Mouse (Mus musculus): ENCODE results near the gene Gbf1. TPM values are rescaled to one million over a fixed set of nuclear protein-coding genes. Genes with fewer than 3 reads are reported as not detected.
"Not testable (repeated sequence)": the region's sequence is repeated elsewhere in the genome, so short reads cannot be mapped to it uniquely, and the experiment has no call there.

Gbf1 gene
- total RNA-seq (2021), result 10 to 100 TPM; 84.6 to 86.4 TPM
- long read RNA-seq, experiment 1, full-length matches to known transcripts, result 6 of 42 reads
- long read RNA-seq, experiment 1, partial matches to known transcripts, result 25 of 42 reads
- long read RNA-seq, experiment 1, other reads (novel, unspliced or antisense), result 11 of 42 reads
- long read RNA-seq, experiment 2, full-length matches to known transcripts, result 3 of 21 reads
- long read RNA-seq, experiment 2, partial matches to known transcripts, result 12 of 21 reads
- long read RNA-seq, experiment 2, other reads (novel, unspliced or antisense), result 6 of 21 reads

DNA sequence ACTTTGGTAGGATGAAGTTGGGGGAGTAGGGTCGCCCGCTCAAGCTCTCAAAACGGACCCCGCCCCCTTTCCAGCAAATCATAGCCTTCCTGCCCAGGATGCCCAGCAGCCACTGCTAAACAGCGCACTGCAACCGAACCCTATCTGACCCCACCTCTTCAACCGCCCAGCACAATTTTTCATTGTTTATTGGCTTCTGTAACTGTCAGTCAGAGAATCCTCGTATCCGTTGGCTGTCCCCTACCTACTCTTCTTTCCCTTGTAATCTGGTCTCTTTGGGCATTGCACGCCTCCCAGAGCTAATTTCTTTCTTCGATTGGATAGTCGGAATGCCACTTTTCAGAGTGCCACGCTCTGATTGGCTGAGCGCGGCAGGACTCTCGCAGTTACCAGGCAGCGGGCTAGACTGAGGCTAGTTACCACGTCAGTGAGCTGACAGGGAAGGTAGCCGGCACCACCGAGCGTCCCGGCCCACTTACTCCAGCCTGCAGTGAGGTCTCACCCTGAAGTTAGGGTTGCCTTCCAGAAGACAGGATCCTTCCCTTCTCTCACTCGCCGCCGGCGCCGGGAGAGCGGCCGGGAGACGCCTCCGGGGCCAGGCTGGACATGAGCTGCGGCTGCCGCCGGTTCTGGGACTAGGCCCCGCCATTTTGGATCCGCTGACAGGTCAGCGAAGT is at the start of gene Gbf1:
Gene Gbf1, plus strand, starts transcription at position 383 of the 677 bp plus-strand sequence.
- peak; percentile 87 to 95 for DNase-seq (ENCODE audit: low spot score in 2 of 2)

DNA sequence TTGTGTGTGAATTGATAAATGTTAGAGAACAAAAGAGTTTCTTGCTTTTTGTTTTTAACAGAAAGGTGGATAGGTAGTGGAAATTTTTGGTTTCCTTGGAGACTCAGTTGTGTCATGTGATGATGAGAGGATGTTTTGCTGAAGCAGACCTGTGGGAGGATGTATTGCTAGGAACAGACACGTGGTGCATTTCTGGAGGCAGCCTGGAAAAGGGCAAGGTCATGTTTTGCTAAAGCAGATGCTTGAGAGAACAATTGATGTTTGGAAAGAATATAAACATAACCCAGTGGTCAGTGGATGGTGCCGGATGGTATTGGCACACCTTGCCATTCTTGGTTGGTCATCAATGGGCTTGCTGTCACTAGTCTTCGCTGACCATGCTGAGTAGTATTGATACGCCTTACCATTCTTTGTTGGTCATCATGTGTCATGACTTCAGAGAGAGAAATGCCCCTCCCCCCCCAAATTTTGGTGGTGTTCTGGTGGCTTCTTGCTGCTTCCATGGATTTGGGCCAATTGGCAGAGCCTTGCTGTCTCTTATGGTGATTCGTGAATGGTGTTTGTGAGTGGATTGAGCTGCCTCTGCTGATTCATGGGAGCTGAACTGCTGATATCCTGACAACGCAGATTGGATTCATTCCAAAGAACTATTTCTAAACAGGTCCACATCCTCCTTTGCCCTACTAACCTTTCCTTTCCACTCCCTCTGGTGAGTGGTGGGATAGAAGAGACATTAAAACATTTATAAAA is 48.7 kb upstream of the Gbf1 start:
- no peak for DNase-seq (ENCODE audit: low spot score in 2 of 2)

DNA sequence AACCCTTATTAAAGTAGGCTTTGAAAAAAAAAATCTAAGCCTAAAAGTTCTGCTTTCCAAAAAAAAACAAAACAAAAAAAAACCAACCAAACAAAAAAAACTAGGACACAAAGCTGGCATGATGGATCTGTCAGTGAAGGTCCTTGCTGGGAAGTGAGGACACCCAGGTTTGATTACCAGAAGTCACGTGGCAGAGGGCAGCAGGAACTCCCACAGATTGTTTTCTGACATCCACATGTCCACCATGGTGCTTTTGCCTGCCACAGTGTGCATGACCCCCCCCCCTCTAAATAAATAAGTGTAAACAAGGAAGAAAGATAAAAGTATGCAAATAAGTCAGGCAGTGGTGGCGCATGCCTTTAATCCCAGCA is 48.1 kb upstream of the Gbf1 start:
- DNase-seq (ENCODE audit: low spot score in 2 of 2), result no peak

DNA sequence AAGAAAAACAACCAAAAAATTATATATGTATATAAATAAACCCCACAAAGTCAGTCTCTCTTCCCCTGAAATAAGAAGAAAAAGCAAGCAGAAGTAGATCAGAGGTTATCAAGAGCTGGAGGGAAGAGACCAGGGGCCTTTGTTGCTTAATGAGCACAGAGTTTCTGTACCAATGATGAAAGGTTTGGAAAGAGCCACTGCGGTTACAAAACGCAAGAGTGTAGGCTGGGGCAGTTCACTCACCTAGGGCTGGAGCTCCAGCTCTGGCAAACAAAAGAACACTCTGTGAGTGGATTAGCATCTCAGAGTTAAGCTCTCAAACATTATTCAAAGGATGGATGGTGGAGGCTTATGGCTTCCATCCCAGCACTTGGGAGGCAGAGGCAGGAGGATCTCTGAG is 42.1 kb upstream of the Gbf1 start:
- DNase-seq (ENCODE audit: low spot score in 2 of 2), result no peak

DNA sequence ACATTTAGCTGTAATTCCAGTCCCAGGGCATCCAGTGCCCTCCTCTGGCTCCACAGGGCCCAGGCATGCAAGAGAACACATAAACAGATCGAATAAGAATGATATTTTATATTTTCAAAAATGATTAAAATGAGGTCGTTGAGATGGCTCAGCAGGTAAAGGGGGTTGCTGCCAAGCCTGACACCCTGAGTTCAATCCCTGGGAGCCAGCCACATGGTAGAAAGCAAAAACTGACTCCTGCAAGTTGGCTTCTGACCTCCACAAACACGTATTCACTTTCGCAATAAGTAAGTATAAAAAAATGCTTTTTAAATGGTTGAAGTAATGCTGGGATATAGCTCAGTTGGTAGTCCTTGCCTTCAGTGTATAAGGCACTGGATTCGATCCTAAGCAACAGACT is 41.5 kb upstream of the Gbf1 start:
- no peak for DNase-seq (ENCODE audit: low spot score in 2 of 2)

DNA sequence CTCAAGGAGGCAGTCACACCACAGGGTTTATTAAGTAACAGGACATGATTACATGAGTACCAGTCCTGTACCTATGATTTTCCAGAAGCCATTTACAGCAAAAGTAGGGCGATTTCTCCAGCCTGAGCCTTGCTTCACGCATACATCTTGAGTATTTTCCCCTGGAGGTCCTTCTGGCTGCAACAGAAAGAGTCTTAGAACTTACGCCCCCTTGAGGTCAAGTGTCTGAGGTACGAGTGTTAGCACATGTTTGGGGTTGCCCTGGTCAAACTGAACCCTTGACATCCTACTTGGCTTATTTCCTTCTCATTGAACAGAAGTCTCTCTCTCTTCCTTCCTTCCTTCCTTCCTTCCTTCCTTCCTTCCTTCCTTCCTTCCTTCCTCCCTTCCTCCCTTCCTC is 37.7 kb upstream of the Gbf1 start:
- DNase-seq (ENCODE audit: low spot score in 2 of 2), result no peak

DNA sequence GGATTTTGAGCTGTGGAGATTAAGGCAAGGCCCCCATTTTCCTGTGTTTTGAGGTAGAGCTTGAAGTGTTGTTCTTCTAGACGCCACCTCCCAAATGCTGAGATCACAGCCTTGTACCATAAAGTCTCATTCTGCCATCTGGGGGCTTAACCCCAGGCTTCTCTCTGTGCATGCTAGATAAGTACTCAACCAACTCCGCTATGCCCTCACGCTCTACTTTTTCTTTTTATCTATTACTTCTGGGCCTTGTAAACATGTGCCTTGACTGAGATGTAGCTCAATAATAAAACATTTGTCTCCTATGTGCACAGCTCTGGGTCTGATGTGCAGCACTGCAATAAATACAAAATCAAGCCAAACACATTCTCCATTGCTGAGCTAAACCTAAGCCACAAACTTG is 32.9 kb upstream of the Gbf1 start:
- no peak for DNase-seq (ENCODE audit: low spot score in 2 of 2)

DNA sequence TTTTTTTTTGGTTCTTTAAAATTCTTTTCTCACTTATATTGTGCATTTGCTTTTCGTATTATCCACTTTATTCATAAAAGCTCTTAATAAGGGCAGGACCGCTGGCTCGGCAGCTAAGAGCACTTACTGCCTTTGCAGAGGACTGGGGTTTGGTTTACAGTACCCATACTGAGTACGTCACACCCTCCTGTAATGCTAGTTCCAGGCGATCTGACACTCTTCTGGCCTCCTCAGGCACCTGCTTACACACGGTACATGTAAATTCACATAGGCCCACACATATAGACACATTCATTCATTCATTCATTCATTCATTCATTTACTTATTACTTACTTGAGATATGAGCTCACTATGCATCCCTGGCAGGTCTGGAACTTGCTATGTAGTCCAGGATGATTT is 31.4 kb upstream of the Gbf1 start:
- DNase-seq (ENCODE audit: low spot score in 2 of 2), result no peak

DNA sequence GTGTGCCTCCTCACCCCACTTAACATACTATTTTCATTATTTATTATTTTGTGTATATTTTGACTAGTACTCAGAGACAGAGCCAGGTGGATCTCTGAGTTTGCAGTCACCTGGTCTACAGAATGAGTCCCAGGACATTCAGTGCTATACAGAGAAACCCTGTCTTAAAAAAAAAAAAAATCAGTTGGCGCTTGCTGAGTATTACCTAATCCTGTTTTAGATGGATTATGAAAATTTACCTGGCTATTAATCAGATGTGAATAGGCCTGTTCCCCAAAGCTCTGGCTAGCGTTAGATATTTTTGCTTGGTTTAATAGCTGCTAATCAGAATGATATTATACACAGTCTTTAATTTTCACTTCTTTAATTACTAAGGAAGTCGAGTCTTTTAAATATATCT is 28.4 kb upstream of the Gbf1 start:
- DNase-seq (ENCODE audit: low spot score in 2 of 2), result no peak

DNA sequence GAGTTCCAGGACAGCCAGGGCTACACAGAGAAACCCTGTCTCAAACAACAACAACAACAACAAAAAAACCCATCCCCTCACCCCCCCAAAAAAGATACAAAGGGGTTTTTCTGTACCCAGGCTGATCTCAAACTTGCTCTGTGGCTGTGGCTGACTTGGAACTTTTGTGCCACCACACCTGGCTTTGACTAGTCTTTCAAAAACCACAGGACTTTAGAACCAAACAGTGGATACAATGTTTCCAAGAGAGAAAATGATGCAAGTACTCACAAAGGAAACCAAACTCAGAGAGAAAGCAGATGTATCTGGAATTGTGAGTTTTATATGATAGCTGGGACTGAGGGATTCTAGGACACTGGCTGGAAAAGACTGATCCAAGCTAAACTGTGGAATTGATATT is 27.7 kb upstream of the Gbf1 start:
- no peak for DNase-seq (ENCODE audit: low spot score in 2 of 2)

DNA sequence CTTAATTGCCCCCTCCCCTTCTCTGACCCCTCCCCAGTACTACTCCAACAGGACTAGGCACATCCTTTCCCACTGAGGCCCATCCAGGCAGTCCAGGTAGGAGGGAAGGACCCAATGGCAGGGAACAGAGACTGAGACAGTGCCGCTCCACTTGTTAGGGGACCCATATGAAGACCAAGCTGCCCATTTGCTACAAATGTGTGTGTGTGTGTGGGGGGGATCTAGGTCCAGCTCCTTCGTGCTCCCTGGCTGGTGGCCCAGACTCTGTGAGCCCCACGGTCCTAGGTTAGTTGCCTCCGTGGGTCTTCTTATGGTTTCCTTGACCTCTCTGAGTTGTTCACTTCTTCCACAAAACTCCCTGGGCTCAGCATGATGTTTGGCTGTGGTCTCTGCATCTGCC is 26.0 kb upstream of the Gbf1 start:
- no peak for DNase-seq (ENCODE audit: low spot score in 2 of 2)

DNA sequence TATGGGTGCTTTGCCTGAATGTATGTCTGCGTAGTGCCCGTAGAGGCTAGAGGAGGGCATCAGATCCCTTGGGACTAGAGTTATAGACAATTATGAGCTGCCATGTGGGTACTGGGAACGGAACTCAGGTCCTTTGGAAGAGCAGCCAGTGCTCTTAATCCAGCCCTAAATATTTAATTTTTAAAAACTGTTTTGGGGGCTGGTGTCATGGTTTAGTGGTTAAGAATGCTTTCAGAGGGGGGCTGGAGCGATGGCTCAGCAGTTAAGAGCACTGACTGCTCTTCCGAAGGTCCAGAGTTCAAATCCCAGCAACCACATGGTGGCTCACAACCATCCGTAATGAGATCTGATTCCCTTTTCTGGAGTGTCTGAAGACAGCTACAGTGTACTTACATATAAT is 22.6 kb upstream of the Gbf1 start:
- not testable (repeated sequence) for DNase-seq (ENCODE audit: low spot score in 2 of 2)

DNA sequence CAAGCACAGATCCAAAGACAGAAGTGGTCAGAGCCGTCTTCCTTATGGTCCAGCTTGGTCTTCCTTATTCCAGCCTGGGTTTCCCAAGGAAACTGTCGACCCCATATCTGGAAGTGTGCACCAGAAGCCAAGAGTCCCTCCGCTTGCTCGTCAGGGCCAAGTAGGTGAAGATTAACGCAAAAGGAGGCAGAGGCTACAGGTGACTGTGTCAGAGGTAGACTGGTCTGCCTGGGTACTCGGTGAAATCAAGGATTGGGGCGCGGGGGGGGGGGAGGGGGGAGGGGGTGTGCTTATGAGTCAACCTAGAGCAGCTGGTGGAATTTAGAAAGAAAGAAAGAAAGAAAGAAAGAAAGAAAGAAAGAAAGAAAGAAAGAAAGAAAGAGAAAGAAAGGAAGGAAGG is 21.0 kb upstream of the Gbf1 start:
- no peak for DNase-seq (ENCODE audit: low spot score in 2 of 2)

DNA sequence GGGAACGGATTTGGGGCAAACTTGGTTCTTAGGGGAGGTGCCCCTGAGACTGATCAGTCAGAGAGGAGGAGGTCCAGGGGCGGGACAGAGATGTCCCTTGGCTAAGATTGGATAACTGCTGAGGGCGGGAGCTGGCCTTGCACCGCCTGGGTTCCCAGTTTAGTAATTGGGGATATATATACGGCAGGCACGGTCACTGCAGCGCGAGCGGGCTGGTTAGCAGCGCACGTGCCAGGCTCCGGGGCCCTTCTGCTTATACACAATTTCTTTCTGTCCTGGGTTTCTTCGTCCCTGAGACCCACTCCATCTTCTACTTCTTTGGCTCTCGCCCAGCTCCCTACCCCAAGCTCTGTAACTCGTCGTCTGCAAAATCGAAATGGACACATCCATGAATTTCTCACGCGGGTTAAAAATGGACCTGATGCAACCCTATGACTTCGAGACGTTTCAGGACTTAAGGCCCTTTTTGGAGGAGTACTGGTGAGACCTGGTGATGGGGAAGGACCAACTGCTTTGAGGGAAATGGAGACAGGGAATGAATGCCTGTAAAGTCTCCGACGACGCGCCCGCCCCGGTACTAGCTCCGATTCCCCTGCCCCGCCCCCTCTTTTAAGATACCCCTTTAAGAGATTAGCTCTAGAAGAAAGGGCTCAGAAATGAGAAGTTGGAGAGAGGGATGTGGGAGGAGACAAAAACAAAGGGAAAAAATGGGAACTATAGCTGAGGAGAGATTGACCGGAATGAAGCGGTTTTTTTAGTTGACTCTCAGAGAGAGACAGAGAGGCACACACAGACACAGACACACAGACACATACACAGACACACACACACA is 20.4 kb upstream of the Gbf1 start, which contains the start of gene Elovl3:
Gene Elovl3, plus strand, starts transcription at position 204 of the 832 bp plus-strand sequence.
- no peak for DNase-seq (ENCODE audit: low spot score in 2 of 2)

DNA sequence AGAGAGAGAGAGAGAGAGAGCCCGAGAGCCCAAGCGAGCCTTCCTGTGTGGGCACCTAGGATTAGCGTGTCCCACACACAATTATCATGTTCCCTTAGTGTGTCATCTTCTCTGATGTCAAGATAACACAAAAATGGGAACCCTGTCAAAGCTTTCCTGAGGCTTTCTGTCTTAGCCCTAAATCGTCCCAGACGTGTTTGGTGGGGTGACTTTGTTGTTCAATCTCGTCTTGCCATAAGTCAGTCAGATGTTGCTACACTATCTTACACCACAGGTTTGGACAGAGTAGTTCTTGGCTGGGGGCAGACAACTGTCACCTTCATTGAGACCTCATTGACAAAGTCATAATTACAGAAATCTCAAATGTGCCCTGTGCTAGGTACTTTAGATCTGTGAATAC is 19.7 kb upstream of the Gbf1 start:
- DNase-seq (ENCODE audit: low spot score in 2 of 2), result no peak

DNA sequence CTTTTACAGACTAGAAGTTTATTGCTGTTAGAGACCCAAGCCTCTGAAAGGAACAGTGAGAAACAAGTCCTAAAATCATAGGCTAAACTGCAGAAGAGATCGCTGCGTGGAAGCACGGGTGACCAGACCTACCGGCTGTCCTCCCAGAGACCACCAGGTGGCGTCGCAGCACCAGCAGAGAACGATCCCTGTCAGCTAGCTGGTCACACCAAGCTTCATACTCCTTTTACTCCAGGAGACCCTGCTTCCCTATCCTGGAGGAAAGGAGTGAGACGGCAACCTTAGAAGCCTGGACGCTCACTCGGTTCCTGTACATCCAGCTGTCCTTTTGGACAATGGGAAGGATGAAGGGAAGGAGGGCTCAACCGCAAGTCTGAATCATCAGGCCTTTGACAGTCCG is 17.0 kb upstream of the Gbf1 start:
- peak; percentile 93 to 95 for DNase-seq (ENCODE audit: low spot score in 2 of 2)

DNA sequence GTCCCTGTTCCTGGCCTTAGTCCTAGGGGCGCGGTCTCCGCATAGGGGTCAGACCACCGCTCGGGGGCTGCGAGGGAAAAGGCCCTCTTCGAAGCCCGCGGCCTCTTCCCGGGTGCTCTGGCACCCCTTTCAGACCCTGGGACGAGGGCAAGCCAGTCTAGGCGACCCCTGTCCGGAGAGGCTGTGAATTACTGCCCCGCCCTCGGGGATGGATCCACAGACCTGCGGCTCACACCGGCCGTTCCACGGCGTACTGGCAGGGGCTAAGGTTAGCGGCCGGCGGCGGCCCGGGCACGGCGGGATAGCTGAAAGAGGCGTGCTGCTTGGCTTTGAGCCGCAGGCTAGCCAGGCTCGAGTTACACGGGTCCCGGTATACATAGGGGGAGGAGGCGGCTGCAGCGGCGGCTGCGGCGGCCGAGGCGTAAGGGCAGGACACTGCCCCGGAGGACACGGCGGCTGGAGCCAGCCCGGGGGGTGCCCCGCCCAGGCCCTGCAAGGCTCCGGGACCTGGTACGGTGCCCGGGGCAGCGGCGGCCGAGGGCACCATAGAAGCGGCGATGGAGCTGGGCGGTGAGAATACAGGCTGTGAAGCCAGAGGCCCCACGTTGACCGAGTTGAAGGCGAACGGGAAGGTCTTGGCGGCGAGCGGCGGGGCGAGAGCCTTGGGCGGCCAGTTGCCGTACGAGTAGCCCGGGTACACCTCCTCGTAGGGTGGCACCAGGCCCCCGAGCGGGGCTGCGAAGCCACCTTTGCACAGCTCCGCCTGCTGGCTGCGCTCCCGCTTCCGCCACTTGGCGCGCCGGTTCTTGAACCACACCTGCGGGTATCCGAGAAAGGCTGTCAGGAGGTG is 16.3 kb upstream of the Gbf1 start:
- DNase-seq (ENCODE audit: low spot score in 2 of 2), result peak; percentile 19 to 36

DNA sequence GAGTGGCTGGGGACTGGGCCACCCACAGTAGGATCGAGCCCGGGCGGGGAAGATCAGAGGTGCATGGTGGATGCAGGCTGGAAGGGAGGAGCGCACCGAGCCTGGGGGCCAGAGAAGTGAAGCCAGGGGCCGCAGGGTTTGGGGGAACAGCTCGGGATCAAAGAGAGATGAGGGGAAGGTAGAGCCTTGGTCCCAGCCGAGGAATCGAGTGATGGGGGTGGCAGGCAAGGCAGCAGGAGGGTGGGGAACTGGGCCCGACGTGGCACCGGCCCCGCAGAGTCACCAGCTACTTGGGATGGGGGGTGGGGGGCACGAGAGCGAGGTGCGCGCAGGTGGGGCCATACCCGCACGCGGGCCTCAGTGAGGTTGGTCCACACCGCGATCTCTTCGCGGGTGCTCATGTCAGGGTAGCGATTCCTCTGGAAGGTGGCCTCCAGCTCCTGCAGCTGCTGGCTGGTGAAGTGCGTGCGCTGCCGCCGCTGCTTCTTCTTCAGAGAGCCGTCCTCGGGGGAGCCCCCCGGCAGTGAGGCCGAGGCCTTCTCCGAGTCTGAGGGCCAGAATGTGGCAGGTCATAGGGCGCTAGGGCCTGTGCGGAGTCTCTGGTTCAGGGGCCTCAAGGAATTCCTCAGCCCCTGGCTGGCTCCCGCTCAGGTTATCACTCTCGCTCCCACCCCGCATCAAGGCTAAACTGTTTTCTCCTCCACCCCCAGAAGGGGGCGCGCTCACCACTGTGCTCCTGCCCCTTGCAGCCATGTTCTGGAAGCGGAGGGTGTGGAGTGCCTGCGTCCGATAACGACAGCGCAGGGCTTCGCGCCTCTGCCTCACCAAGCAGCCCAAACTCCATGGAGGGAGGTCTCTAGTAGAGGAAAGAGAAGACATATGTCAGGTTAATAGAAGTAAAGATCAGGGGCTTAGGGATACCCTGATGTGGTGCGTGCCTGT is 15.4 kb upstream of the Gbf1 start:
- DNase-seq (ENCODE audit: low spot score in 2 of 2), result peak; percentile 46 to 61

DNA sequence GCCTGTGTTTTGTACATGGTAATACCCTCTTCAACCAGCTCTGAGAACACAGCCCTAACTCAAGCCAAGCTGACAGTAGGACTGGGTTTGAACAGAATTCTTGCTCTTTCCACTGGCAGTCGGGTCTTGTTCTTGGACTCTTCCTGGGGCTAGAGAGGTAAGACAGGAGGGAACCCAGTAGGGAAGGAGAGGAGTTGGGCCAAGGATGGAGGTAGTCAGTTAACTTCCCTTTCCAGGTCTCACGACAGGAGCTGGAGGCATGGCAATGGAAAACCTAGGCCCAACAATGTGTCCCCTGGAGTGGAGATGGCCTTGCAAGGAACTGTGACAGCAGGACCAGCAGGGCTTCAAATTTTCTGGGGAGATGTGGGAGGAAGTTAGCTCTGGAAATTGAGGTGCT is 12.0 kb upstream of the Gbf1 start:
- DNase-seq (ENCODE audit: low spot score in 2 of 2), result no peak

Measured in left cerebral cortex, adult 18-20 months (tissue).